Mouse (Mus musculus): ENCODE results near the gene Dlg1. TPM values are rescaled to one million over a fixed set of nuclear protein-coding genes. Genes with fewer than 3 reads are reported as not detected.

The Dlg1 gene
- polyA plus RNA-seq, 1 experiment = 24.6 TPM

GRCm38 (mm10) chr16:31834662-31835318, 171.5 kb downstream of the Dlg1 start:
- DNase-seq = no peak
- no peaks in the 10 kb centered on the region for H3K27me3 ChIP-seq (replicated peaks; ENCODE audit: control insufficient read depth, insufficient read depth, low read length)
- H3K27ac ChIP-seq (ENCODE audit: insufficient read depth, low read depth, low read length) = no peak overlapping the region
- no peaks in the 10 kb centered on the region for H3K36me3 ChIP-seq (ENCODE audit: control insufficient read depth, insufficient read depth, low read length)
- WGBS = 62% methylated on average over 2 of the region's 2 CpGs
- TF ChIP-seq POLR2A (IDR thresholded peaks at IDR 0.05; ENCODE audit: low read depth, low read length) (no peak), CTCF (conservative IDR thresholded peaks at IDR 0.05; ENCODE audit: insufficient read depth, insufficient read length, low read depth, low read length) (no peak)
- peaks cover 2% of the 10 kb centered on the region; the same call in 1 of the 2 replicates for H3K4me1 ChIP-seq (ENCODE audit: control insufficient read depth, insufficient read depth, low read length)
- no peak overlapping the region for H3K4me3 ChIP-seq (ENCODE audit: insufficient read depth, low read depth, low read length)

GRCm38 (mm10) chr16:31837362-31837761, 174.1 kb downstream of the Dlg1 start:
- H3K36me3 ChIP-seq (ENCODE audit: control insufficient read depth, insufficient read depth, low read length) = no peaks in the 10 kb centered on the region
- 81% methylated on average over 3 of the region's 3 CpGs for WGBS
- DNase-seq = no peak
- H3K27me3 ChIP-seq (replicated peaks; ENCODE audit: control insufficient read depth, insufficient read depth, low read length) = no peaks in the 10 kb centered on the region
- no peak overlapping the region for H3K27ac ChIP-seq (ENCODE audit: insufficient read depth, low read depth, low read length)
- no peak for TF ChIP-seq CTCF (conservative IDR thresholded peaks at IDR 0.05; ENCODE audit: insufficient read depth, insufficient read length, low read depth, low read length)
- no peak for TF ChIP-seq POLR2A (IDR thresholded peaks at IDR 0.05; ENCODE audit: low read depth, low read length)
- no peaks in the 10 kb centered on the region for H3K4me1 ChIP-seq (ENCODE audit: control insufficient read depth, insufficient read depth, low read length)
- H3K4me3 ChIP-seq (ENCODE audit: insufficient read depth, low read depth, low read length) = no peak overlapping the region

- Histone ChIP-seq H3K36me3 (ENCODE audit: control insufficient read depth, insufficient read depth, low read length) (no peaks in the 10 kb centered on the region), H3K27ac (ENCODE audit: insufficient read depth, low read depth, low read length) (no peak overlapping the region), H3K4me3 (ENCODE audit: insufficient read depth, low read depth, low read length) (no peak overlapping the region), H3K4me1 (ENCODE audit: control insufficient read depth, insufficient read depth, low read length) (no peaks in the 10 kb centered on the region), H3K27me3 (replicated peaks; ENCODE audit: control insufficient read depth, insufficient read depth, low read length) (no peaks in the 10 kb centered on the region)
- 89% methylated on average over 3 of the region's 3 CpGs for WGBS
- no peak for DNase-seq
- no peak for TF ChIP-seq CTCF (conservative IDR thresholded peaks at IDR 0.05; ENCODE audit: insufficient read depth, insufficient read length, low read depth, low read length)
- TF ChIP-seq POLR2A (IDR thresholded peaks at IDR 0.05; ENCODE audit: low read depth, low read length) = no peak
These were observed 181.0 kb downstream of the Dlg1 start for GRCm38 (mm10) chr16:31844246-31844645.

GRCm38 (mm10) chr16:31846763-31847162, 183.5 kb downstream of the Dlg1 start:
- WGBS = 78% methylated on average over 10 of the region's 10 CpGs
- no peaks in the 10 kb centered on the region for H3K36me3 ChIP-seq (ENCODE audit: control insufficient read depth, insufficient read depth, low read length)

GRCm38 (mm10) chr16:31863920-31864319, 200.7 kb downstream of the Dlg1 start:
- H3K27ac ChIP-seq (ENCODE audit: insufficient read depth, low read depth, low read length) = no peak overlapping the region
- no peaks in the 10 kb centered on the region for H3K4me1 ChIP-seq (ENCODE audit: control insufficient read depth, insufficient read depth, low read length)
- H3K27me3 ChIP-seq (replicated peaks; ENCODE audit: control insufficient read depth, insufficient read depth, low read length) = no peaks in the 10 kb centered on the region
- no peak overlapping the region for H3K4me3 ChIP-seq (ENCODE audit: insufficient read depth, low read depth, low read length)
- WGBS = 88% methylated on average over 5 of the region's 5 CpGs
- no peak for DNase-seq
- peaks cover 6% of the 10 kb centered on the region for H3K36me3 ChIP-seq (ENCODE audit: control insufficient read depth, insufficient read depth, low read length)
- TF ChIP-seq POLR2A (IDR thresholded peaks at IDR 0.05; ENCODE audit: low read depth, low read length) (no peak), CTCF (conservative IDR thresholded peaks at IDR 0.05; ENCODE audit: insufficient read depth, insufficient read length, low read depth, low read length) (no peak)

More at GRCm38 (mm10) chr16:31846763-31847162, 183.5 kb downstream of the Dlg1 start:
- Histone ChIP-seq H3K4me3 (ENCODE audit: insufficient read depth, low read depth, low read length) (no peak overlapping the region), H3K4me1 (ENCODE audit: control insufficient read depth, insufficient read depth, low read length) (no peaks in the 10 kb centered on the region), H3K27me3 (replicated peaks; ENCODE audit: control insufficient read depth, insufficient read depth, low read length) (no peaks in the 10 kb centered on the region), H3K27ac (ENCODE audit: insufficient read depth, low read depth, low read length) (no peak overlapping the region)
- TF ChIP-seq CTCF (conservative IDR thresholded peaks at IDR 0.05; ENCODE audit: insufficient read depth, insufficient read length, low read depth, low read length) (no peak), POLR2A (IDR thresholded peaks at IDR 0.05; ENCODE audit: low read depth, low read length) (no peak)
- no peak for DNase-seq

GRCm38 (mm10) chr16:31865242-31865641, 202.0 kb downstream of the Dlg1 start:
- H3K27me3 ChIP-seq (replicated peaks; ENCODE audit: control insufficient read depth, insufficient read depth, low read length) = no peaks in the 10 kb centered on the region
- no peak for DNase-seq
- 83% methylated on average over 3 of the region's 3 CpGs for WGBS
- TF ChIP-seq CTCF (conservative IDR thresholded peaks at IDR 0.05; ENCODE audit: insufficient read depth, insufficient read length, low read depth, low read length) (no peak), POLR2A (IDR thresholded peaks at IDR 0.05; ENCODE audit: low read depth, low read length) (no peak)
- H3K27ac ChIP-seq (ENCODE audit: insufficient read depth, low read depth, low read length) = no peak overlapping the region
- no peak overlapping the region for H3K4me3 ChIP-seq (ENCODE audit: insufficient read depth, low read depth, low read length)
- H3K36me3 ChIP-seq (ENCODE audit: control insufficient read depth, insufficient read depth, low read length) = peaks cover 6% of the 10 kb centered on the region
- H3K4me1 ChIP-seq (ENCODE audit: control insufficient read depth, insufficient read depth, low read length) = no peaks in the 10 kb centered on the region

GRCm38 (mm10) chr16:31866911-31867310, 203.7 kb downstream of the Dlg1 start:
- WGBS = 90% methylated on average over 3 of the region's 3 CpGs
- Histone ChIP-seq H3K36me3 (ENCODE audit: control insufficient read depth, insufficient read depth, low read length) (peaks cover 3% of the 10 kb centered on the region; the same call in 1 of the 2 replicates), H3K4me1 (ENCODE audit: control insufficient read depth, insufficient read depth, low read length) (no peaks in the 10 kb centered on the region), H3K27ac (ENCODE audit: insufficient read depth, low read depth, low read length) (no peak overlapping the region), H3K27me3 (replicated peaks; ENCODE audit: control insufficient read depth, insufficient read depth, low read length) (no peaks in the 10 kb centered on the region), H3K4me3 (ENCODE audit: insufficient read depth, low read depth, low read length) (no peak overlapping the region)
- DNase-seq = no peak
- no peak for TF ChIP-seq CTCF (conservative IDR thresholded peaks at IDR 0.05; ENCODE audit: insufficient read depth, insufficient read length, low read depth, low read length)
- no peak for TF ChIP-seq POLR2A (IDR thresholded peaks at IDR 0.05; ENCODE audit: low read depth, low read length)
